Mouse (Mus musculus): ENCODE data around the gene Vsir.

Vsir gene

DNA sequence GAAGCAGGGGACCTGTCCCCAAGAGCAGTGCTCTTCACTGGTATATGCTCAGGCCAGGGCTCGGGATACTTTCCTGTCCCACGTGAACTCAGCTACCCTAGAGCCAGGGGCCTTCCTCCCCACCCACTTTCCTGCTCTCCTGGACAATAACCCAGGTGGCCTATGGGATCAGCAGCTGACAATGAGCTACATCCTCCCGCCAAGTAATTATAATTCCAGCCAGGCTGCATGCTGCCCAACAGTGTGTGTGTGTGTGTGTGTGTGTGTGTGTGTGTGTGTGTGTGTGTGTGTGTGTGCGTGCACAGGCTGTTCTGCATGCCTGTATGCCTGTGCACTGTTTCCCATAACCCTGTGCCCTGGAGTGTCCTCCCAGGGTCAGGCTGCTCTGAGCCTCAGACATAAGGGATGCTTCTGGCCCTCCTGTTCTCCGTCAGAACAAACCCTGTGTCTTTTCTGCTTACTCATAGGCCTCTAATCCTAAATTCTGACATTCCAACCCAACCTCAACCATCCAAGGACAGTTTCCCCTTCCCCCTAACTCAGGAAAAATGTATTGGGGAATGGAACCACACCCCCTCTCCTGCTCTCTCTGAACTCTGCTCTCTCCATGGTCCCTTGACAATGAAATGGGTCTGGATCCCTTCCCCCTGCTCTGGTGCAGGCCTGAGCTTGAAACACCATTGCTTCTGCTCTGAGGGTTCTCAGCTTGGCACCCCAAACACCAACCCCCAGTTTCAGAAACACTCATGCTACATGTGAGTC, 6.8 kb downstream of the Vsir start:
- DNase-seq (ENCODE audit: low spot score) = no peak

DNA sequence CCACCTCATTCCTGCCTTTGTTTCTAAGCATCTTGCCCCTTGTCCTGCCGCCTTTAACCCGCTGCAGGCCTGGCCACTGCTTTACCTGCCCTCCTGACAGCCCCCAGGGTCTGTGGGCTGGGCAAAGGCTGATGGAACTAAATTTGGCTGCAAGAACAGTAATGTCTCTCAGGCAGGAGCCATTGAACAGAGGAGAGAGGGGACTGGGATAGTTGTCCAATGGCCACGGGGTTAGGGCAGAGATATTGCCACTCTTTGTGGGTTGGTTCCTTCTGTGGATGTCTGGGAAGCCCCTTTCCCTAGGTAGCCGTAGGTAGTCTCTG, 7.3 kb downstream of the Vsir start:
- no peak for DNase-seq (ENCODE audit: low spot score)

DNA sequence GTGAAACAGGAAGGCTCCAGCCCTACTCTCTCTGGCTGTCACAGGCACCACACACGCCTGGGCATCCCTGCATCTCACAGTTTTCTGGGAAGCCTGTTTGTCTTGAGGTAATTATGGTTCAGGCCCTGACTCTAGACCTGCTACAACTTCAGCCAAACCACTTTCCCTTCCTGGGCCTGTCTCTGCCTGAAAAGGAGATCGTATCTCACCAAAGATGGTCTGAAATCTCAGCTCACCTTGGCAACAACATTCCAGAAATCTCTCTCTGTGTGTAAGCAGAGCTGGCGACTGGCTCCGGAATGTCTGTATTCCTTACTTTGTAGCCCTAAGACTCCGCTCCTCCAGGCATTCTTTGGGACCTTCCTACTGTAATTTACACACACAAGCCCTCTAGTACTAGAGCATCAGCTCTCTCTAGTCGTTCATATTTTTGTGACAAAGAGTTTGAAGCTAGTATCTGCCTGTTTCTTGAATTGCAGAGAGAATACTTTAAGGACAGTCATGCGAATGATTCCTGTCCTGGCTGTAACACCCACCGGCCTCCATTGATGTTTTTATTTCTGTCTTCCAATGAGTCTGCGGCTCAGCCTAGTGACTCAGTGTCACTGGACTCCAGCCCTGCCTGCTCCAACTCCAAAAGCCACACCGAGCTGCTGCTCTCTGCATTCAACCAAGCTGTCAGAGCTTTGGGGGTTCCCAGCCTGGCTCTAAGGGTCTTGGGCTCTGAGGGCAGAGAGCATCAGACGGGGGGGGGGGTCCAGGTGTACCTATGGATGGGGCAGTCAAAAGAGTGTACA, 8.4 kb downstream of the Vsir start:
- no peak for DNase-seq (ENCODE audit: low spot score)

DNA sequence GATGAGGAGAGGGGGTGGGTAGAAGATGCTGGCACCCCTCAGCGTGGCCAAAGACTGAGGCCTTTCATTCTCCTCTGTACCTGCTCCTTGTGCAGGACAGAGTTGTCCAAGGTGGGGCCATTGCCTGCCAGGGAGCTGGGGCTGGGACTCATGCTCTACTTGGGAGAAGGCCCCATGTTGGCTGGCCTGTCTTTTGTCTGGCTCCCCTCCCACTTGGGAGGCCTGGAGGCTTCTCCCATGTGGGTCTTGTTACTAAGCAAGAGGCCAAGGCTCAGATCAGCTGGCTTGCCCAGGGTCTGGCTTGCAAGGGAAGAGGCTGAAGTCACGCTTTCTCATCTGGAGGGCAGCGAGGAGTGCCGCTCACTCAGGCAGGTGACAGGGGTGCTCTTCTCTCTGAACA, 10.8 kb downstream of the Vsir start:
- no peak for DNase-seq (ENCODE audit: low spot score)

DNA sequence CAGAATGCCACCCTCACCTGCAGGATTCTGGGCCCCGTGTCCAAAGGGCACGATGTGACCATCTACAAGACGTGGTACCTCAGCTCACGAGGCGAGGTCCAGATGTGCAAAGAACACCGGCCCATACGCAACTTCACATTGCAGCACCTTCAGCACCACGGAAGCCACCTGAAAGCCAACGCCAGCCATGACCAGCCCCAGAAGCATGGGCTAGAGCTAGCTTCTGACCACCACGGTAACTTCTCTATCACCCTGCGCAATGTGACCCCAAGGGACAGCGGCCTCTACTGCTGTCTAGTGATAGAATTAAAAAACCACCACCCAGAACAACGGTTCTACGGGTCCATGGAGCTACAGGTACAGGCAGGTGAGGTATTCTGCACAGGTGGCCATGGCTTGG, 11.2 kb downstream of the Vsir start:
- DNase-seq (ENCODE audit: low spot score) = no peak

DNA sequence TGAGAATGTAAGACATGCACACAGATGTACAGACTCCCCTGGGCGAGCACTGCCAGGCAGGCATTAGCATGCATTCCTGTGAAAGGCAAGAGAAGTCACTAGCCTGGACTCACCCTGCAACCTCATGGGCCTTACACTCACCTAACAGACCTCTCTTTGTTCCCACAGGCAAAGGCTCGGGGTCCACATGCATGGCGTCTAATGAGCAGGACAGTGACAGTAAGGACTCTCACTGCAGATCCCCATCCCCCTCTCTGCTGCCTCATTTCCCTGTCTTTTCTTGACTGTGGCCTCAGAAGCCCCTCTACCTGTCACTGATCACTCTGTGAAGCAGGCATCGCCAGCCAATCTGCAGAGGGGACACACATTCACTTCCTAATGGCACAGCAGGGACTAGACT, 12.1 kb downstream of the Vsir start:
- DNase-seq (ENCODE audit: low spot score) = no peak

DNA sequence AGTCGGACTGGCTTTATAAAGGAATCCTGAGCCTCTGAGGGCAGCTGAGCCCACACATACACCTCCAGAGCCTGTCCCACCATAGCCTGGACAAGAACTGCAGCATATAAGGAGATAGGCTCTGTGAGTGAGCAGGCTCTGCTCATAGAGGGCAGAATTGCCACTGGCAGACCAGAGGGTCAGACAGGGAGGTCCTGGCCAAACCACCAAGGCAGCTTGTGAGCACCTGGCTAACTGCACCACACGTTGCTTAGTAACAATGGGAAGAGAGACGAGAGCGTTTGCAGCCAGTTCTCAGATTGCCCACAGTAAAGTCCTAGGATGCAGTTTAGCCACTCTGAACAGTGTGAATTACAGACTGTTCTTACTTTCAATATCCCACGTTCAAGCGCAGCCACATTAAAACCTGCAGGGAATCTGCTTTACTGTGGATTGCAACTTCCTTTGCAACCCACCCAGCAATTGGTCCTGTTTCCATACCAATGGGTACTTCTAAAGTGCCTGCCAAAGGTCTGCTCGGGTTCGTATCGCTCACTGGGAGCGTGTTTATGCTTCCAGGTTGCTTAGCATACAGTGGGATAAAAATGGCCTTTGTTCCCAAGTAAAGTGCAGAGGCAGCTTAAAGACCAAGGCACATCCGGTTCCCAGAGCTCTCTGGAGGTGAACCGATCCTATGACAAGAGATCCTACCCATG, 15.1 kb downstream of the Vsir start:
- no peak for DNase-seq (ENCODE audit: low spot score)

DNA sequence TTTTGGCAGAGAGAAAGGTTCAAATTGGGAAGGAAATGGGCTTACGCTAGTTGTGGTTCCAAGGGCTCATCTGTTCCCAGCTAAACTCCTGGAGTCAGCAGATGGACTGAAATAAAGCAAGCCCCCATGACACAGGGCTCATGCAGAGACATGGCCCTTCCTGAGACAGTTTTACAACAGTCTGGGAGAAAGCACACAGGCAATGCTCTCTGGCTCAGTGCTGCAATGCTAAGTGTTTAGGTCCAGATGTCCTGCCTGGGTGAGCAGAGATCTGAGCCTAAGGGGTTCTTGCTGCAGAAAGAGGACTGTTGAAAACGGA, 15.6 kb downstream of the Vsir start:
- DNase-seq (ENCODE audit: low spot score) = no peak

DNA sequence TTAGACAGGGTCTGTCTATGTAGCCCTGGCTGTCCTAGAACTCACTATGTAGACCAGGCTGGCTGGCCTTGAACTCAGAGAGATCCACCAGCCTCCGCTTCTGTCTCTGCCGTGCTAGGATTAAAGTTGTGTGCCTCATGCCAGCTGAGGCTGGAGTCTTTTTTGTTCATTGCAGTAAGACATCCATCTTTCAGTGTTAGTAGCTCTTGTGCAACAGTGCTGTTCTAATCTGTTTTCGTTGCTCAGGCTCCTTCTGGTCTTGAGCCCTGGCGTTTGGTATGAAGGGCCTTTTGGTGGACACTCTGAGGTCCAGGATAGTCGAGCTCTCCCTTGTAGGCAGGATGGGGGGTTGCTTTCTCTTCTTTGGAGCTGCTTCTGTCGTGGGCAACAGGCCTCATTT, 16.8 kb downstream of the Vsir start:
- no peak for DNase-seq (ENCODE audit: low spot score)

DNA sequence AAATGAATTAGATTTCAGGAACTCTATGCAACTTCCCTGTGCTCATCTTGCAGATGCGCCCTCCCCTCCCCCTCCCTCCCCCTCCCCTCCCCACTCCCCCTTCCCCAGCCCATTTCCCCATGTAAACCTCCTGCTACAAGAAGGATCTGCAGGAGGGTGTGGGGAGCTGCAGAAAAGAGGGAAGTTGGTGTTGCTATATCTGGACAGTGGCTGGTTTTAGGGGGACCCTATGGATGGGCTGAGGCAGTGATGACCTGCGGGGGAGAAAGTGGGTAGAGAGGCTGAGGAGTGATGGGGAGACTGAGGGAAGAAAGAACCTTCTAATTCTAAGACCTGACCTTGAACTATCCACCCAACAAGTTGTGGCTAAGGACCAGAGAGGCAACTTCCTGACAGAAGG, 20.5 kb downstream of the Vsir start:
- no peak for DNase-seq (ENCODE audit: low spot score)

DNA sequence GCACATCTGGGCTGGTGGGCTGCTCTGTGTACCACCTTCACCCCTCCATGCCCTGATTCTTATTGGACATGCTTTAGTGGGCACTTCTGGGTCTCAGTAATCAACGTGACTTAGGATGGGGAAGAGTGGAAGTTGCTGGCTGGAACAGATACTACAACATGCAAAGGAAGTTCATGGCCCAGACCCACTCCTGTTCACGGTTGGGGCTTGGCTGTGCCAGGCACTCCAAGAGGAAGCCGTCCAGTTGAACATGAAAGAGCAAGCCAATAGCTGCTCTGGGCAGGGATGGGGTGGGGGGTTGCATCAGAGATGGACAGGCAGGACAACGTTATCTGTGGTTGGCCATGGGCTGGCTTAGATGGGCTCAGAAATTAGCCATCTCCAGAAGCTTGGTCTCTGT, 21.3 kb downstream of the Vsir start:
- no peak for DNase-seq (ENCODE audit: low spot score)

DNA sequence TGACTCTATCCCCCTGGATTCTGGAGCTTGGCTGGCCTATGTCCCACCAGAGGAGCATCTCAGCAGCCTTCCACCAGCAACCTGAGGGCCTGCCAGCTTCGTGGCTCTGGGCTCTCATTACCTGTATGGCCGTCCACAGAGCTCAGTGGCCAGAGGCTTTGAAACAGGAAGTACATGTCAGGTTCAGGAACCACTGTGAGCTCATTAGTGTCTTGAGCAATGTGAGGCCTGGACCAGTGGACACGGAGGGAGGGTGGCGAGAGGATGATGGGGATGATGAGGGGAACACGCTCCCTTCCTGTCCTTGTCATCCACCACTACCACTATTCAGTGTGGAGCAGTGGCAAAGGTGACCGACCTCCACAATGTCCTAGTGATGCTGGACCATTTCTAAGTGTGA, 22.8 kb downstream of the Vsir start:
- DNase-seq (ENCODE audit: low spot score) = no peak

DNA sequence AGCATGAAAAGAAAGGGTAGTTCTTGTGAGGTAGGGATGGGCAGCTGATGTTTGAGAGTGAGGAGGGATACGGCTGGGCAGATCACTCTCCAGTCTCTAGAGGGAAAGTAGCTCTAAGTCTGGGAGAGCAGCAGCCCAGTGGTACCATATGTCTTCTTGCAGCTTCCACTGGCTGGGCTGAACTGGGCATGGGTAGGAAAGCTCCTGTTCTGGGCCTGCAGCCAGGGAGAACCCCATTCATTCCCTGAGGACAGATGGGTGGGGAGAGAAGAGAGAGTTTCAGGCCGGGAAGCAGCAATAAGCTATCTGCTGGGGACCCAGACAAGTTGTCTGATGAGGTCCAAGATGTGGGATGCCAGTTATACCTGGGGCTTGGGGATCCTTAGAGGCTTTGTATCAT, 23.4 kb downstream of the Vsir start:
- no peak for DNase-seq (ENCODE audit: low spot score)

DNA sequence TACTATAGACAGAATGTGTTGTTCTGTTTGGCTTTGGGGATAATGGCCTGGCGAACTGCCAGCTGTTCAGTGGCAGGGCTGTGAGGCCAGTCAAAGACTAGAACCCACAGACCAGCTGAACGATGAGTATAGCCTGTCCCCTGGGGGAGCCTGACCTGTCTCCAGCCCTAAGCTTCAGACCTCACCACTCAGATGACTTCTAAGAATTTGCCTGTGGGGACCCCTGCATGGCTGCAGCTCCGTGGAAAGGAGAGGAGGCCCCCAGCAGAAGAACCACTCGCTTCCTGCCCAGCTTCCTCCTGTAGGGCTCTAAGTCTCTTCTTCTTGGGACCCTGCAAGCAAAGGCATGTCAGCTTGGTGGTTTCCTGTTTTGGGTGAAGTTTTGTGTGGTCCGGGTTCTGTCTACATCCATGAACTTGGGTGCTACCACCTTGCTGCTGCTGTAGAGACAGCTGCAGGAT, 24.0 kb downstream of the Vsir start:
- no peak for DNase-seq (ENCODE audit: low spot score)

DNA sequence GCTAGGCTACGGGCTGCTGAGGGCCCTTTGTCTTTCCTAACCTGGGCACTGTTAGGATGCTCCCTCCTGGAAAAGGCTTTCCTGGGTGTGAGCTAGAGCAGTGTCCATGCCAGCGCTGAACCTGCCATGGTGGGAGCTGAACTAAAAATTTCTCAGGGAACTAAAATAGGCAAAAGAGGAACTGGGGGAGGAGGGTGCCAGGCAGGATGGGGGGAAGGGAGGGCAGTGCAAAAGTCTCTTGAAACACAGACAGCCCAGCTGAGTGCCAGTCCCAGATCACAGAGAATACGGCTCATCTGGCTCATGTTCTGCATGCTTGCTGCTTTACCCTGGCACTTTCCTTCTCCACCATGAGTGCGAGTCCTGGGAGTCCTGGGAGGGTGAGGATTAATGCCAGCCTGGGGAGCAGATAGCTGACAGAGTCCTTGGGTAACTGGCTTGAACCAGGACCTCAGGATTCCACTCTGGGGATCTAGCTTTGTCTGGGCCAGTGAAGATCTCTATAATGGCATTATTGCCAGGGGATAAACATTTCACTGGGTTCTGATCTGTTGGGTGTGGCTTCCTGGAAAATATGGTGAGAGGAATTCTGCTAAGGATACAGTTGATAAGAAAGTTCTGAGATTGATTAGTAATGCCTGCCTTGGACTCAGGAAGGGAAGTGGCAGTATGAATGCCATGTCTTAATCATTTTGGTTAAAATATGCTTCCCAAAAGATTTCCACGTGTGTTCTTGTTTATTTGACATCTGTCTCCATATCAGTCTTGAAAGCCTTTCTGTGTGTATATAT, 25.1 kb downstream of the Vsir start:
- no peak for DNase-seq (ENCODE audit: low spot score)

DNA sequence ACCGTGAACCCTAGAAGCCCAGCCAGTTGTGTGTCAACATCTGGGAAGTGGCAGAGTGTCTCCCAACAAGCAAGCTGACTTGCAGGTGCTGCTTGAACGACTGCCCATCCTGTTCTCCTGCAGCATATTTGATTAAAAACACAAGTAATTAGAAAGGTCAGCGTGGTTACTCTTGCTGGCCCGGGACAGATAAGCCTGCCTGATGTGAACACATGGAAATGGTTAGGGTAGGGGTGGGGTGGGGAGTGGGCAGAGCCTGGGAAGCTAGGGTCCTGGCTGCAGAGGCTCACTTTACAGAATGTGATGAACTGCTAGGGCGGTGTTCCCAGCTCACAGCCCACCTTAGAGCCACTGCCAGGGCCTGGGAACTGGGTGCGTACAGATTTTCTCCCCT, 26.9 kb downstream of the Vsir start:
- no peak for DNase-seq (ENCODE audit: low spot score)

DNA sequence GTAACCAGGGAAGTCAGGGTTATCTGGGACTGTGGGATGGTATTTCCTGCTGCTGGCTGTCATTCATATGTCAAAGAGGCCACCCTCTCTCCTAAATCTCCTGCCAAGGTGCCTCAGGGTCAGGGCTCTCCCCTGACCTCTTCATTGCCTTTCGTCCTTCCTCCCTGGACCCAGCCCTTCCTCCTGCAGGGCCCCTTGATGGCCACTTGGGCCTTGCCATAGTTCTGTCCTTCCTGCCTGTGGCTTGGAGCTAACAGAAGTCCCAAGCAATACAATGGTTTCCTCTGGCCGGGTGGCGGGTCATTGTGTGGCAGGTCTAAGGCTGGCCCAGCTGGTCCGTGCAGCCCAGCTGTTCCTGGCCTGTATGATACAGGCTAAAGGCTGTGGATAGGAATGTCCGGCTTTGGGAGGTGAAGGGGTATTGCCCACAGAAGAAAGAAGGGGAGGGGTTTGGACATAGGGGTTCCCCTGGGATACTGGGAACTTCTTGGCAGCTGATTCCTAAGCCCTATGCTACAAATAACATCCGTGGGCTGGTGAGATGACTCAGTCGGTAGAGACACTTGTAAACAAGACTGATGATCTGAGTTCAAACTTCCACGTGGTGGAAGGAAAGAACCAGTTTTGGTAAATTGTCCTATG, 27.4 kb downstream of the Vsir start:
- no peak for DNase-seq (ENCODE audit: low spot score)

DNA sequence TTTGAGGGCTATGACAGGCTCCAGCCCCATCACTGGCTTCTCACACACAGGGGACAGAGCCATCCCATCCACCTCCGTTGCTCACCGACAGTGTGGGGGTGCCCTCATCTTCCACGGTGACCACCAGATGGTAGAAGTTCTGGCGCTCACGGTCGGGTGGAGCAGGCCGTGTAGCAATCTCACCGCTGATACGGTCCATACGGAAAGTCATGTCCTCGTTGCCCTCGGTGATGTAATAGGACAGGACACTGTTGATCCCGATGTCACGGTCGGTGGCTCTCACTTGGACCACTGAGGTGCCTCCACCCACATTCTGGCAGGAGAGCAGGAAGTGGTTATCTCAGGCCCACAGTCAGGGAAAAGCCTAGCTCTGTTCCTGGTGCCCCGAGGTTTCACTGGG, 30.1 kb downstream of the Vsir start:
- DNase-seq (ENCODE audit: low spot score) = no peak

DNA sequence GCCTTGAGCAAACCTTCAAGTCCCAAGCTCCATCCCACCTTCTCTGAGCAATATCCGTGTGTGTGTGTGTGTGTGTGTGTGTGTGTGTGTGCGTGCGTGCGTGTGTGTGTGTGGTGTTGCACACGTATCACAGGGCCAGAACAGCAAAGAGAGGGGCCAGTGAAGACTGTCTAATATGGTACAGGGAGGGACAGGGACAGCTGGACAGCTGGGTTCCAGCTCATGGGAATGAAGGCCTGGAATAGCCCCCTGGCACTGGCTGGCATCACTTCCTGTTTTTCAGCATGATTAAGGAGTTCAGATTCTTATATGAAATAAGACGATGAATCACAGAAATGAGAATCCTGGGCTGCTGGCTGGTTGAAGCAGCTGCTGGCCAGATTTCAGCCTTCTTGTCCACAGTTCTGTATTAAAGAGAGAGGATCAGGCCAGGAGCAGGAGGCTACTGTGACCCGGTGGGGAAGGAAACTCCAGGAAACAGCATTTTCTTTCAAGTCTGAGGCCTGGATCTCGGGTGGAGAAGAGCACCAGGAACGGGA, 32.8 kb downstream of the Vsir start:
- DNase-seq (ENCODE audit: low spot score) = no peak

DNA sequence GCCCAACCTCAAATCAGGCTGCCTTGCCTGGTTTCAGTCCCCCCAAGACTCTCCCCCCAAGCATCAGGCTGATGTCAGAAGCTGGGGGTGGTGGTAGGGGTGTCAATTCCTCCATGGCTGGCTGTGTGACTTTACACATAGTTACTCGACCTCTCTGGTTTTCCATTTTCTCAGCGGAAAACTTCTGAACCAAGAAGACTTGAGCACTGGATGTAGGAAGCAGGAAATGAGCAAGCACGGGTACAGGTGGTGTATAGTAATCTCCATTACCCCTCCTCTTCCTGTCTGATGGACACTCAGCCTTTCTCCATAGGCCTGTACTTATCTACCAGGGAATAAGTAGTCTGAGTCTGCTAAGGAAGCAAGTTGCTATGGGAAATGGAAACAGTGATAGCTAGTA, 33.6 kb downstream of the Vsir start:
- DNase-seq (ENCODE audit: low spot score) = no peak

DNA sequence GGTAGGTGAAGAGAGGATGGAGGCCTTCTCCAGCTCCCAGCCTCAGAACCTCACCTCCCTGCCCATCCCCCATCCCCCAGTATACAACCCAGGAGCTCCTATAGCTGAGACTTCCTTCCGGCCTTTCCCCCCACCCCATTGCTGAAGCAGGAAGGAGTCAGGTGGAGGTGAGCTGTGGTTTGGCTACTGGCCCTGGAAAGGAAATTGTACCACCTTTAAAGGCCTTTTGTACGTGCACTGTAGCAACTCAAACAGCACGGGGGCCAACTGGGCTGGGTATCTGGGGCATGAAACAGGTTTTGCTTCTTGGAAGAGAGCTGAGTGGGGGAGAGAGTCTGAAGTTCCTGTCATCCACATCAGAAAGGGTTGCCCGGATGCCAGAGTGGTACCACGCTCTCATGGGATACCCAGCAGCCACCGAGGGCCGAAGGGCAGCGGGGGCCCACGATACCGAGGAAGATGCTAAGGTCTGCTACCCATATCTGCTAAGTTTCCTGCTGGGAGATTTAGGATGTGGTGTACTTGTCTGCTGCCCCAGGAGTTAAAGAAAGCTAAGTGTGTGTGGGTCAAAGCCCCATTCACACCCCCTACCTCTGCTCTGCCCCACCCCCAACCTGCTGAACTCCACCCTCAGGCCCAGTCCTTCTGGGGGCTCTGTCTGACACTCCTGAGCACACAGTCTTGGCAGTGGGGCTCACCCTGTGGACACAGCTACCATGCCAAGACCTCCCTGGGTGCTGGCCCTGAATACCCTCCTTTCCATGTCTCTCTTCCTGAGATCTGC, 34.7 kb downstream of the Vsir start:
- DNase-seq (ENCODE audit: low spot score) = no peak
